Mouse (Mus musculus) thymus, postnatal 0 days (tissue): ENCODE measurements around the gene Olfr39. TPM values are rescaled to one million over a fixed set of nuclear protein-coding genes. Genes with fewer than 3 reads are reported as not detected.
"Not testable (repeated sequence)": the region's sequence is repeated elsewhere in the genome, so short reads cannot be mapped to it uniquely, and the experiment has no call there.

Experiments
- DNase-seq: peaks from one replicate; pipeline ENCODE4 v3.0.0-alpha.2; 2015; ENCODE audit warnings: low spot score
- polyA plus RNA-seq: library from polyadenylated mRNA; unstranded; fragments of >200 nt; fragmentation: Nextera tagmentation; extraction: Ambion mirVana; gene quantifications from 2 replicates; pipeline ENCODE4 v1.2.1, GENCODE M21; 2015

Gene Olfr39
- polyA plus RNA-seq = not detected in 2 replicates

DNA sequence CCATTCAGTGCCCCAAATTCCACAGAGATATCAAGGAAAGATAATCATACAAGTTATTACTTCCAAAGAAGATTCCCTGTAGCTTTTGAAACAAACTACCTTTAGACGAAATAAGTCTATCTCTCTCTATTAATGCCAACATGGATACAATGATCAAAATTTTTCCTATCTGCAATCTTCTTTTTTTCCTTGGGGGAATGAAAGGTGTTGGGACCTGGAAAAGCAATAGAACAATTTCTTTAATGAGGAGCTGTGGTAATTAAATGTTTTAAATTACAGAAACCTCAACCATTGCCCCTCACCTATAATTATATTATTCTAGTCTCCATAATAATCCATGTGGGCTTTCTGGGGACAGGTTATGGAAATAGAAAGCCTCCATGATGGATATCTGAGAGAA, at the start of gene Olfr39:
TSS of gene Olfr39 (plus strand) at position 301 of the 400 bp plus-strand sequence.
- DNase-seq = no peak

DNA sequence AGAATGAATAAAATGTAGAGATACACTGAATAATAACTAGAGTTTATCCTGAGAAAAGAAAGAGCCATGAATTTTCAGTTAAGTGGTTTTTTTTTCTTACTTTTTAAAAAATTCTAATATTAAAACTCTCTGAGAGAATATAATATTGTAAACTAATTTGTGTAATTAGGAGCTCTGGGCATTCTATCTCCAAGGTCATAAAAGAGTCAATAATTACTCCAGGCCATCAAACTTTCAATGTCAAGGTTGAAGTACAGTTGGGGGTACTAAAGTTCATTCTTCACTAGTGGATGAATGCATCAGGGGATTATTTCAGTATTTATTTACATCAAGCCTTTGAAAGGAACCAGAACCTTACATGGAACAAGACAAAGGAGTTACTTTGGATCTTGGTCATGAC, 45.3 kb upstream of the Olfr39 start, which contains the start of gene Olfr872:
TSS of gene Olfr872 (plus strand) at position 301 of the 400 bp plus-strand sequence.
- DNase-seq = no peak

DNA sequence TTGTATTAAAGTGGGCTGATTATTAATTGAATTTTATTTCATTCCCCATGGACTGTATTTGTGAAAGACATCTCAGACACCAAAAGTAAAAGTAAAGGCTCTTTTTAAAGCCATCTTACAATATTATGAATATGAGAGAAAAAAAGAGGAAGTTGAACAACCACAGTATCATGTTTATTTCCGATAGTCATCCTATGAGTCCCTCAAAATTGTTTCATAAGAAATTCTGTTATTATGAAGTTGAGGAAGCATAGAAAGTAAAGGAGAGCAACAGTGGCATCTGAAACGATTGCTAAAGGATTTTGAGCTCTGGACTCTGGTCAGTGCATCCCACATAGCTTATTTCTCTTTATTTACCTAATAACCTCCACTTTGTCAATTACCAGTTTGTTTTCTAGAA, 44.8 kb upstream of the Olfr39 start:
- DNase-seq = no peak

DNA sequence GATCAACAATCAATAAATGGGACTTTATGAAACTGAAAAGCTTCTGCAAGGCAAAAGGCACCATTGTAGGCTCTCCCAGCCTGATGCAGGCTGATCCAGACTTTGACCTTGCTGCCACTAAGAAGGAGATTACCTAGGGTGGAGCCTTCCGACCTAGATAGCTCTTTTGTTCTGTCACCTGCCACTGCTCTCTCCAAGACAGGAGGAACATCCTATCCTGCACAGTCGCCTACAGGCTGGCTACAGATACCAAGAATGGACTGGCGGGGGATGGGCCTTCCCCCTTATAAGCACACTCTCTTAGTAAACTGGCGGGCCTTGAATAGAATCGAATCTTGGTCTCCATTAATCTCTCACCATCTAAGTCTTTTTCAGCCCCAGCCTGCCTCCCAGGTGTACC, 13.4 kb downstream of the Olfr39 start:
- DNase-seq = not testable (repeated sequence)

DNA sequence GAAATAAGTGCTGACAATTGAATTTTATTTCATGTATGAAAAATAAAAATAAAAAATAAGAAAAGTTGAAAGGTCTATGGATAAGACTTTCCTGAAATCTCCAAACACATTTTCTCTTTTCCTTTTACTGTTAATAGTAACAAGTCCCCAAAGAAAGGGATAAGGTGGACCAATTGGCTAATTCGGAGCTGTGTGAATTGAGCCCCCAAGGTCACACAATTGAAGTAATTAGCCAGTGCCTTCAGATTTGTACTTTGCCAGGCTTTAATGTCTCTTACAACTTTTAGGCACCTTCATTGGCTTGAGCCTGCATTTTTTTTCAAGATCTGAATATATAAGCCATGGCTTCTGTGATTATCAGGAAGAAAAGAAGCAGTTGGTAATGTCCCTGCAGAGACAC, 16.1 kb downstream of the Olfr39 start, which contains the start of gene Olfr873:
TSS of gene Olfr873 (plus strand) at position 301 of the 400 bp plus-strand sequence.
- DNase-seq = no peak

DNA sequence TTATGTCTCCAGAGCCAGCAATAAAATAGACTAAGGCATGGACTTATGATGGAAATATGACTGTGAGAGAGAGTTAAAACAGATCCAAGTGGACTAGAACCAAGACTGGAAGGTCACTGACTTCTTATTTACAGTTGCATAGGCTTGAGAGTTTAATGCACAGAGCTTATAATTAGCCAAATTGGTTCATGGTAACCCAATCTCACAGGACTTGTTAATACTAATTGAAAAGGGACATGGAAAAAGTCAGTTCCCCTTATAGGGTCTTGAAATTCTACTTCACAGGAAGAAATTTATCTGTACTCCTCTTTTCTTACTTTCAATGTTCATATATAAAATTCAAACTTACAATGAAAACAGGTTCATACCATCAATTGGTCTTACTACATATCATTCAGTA, 53.8 kb downstream of the Olfr39 start, which contains the start of gene Olfr18:
TSS of gene Olfr18 (minus strand) at position 101 of the 400 bp plus-strand sequence.
- no peak for DNase-seq

Other genes with a start within 250 kb of the Olfr39 start
- not detected in 2 replicates for gene Olfr867, start 224.8 kb upstream of the Olfr39 start, polyA plus RNA-seq
- not detected in 2 replicates for gene Olfr868, start 183.7 kb upstream of the Olfr39 start, polyA plus RNA-seq
- not detected in 2 replicates for gene Olfr869, start 153.3 kb upstream of the Olfr39 start, polyA plus RNA-seq
- gene Olfr870, start 108.3 kb upstream of the Olfr39 start, polyA plus RNA-seq = not detected in 2 replicates
- gene Olfr871, start 70.1 kb upstream of the Olfr39 start, polyA plus RNA-seq = not detected in 2 replicates
- not detected in 2 replicates for gene Olfr872, start 45.2 kb upstream of the Olfr39 start, polyA plus RNA-seq
- not detected in 2 replicates for gene Olfr873, start 16.2 kb downstream of the Olfr39 start, polyA plus RNA-seq
- gene Olfr18, start 53.7 kb downstream of the Olfr39 start, polyA plus RNA-seq = 0.04 TPM in 1 of 2 replicates, not detected in the other
- gene Zfp560, start 102.8 kb downstream of the Olfr39 start, polyA plus RNA-seq = 64.2 and 71.1 TPM in 2 replicates
- 15.4 and 16.3 TPM in 2 replicates for gene Zfp26, start 177.8 kb downstream of the Olfr39 start, polyA plus RNA-seq
- 14.7 and 18.1 TPM in 2 replicates for gene Zfp426, start 210.4 kb downstream of the Olfr39 start, polyA plus RNA-seq
- gene Zfp266, start 239.1 kb downstream of the Olfr39 start, polyA plus RNA-seq = 52.5 and 69.8 TPM in 2 replicates